Mouse (Mus musculus) ES-CJ7 (cell line): Measurements from ENCODE around the gene Rbm20.
"Not testable (repeated sequence)": the region's sequence is repeated elsewhere in the genome, so short reads cannot be mapped to it uniquely, and the experiment has no call there.

ENCODE experiments used
- DNase-seq: peaks from one replicate; pipeline ENCODE4 v3.0.0; 2011; ENCODE audit warnings: low read depth, low spot score

Rbm20 gene

GRCm38 (mm10) chr19:53676718-53677634 lies at the start of gene Rbm20:
Gene Rbm20, plus strand, starts transcription at chr19:53677306.
- DNase-seq = no peak

DNA sequence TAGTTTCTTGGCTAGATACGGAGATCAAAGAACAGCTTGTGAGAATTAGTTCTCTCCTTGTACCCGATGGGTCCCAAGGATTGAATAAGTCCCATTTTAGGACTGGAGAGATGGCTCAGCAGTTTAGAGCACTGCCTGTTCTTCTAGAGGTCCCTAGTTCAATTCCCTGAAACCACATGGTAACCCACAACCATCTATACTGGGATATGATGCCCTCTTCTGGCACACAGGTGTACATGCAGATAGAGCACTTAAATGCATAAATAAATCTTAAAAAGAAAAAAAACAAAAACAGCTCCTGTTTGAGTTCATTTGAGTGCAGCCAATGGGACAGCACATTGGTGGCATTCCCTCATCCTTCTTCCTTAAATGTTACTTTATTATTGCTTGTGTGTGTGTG lies 39.1 kb upstream of the Rbm20 start:
- peak; percentile 61 for DNase-seq

DNA sequence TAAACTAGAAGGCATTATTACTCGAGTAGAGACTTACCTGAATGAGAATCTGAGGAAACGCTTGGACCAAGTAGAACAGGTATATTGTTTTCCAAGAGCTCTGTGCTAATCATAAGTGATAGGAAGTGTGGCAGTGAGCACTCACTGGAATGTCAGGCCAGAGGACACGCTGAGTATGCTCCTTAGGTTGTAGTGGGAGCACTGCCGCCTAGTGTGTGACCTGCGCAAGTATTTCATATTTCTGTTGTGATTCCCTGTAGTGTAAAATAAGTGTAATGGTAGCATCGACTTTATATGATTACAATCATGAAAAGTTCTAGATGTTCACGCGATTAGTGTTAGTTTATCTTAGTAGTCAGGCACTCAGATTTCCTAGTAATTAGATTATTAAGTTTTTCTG lies 38.4 kb upstream of the Rbm20 start:
- DNase-seq = no peak

DNA sequence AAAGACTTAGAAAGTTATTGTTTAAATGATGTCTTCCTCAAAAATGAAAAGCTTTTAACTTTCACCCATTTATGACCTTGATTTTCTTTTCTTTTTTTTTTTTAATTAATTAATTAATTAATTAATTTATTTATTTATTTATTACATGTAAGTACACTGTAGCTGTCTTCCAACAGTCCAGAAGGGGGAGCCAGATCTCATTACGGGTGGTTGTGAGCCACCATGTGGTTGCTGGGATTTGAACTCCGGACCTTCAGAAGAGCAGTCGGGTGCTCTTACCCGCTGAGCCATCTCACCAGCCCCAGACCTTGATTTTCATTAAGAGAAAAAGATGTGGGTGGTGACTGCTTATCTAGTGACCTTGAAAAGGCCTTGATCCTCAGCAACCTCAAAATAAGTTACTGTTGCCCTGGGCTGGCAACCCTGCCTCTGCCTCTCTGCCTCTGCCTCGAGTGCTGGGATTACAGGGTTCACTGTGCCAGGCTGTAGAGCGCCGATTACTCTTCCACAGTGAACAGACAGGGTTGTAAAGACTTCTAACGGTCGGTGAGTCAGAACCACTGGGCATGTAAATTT lies 33.0 kb upstream of the Rbm20 start:
- DNase-seq = peak; percentile 52

DNA sequence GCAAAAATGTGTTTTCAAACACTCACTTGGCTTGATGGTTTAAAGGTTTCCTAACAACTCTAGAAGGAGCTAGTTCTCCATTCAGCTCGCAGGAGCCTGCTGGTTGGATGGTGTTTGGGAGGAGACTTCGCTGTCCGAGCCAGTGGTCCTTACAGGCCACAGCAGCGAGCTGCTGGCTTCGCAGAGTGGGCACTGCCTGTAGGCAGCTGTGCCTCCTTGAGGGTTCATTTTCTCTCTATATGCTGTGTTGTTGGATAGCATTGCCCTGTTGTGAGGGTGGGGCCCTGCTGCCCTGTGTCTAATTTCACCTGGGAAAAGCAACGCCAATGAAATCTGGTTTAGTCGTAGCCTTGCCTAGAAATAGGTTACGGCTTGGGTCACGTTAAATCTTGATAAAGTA lies 29.8 kb upstream of the Rbm20 start:
- no peak for DNase-seq

DNA sequence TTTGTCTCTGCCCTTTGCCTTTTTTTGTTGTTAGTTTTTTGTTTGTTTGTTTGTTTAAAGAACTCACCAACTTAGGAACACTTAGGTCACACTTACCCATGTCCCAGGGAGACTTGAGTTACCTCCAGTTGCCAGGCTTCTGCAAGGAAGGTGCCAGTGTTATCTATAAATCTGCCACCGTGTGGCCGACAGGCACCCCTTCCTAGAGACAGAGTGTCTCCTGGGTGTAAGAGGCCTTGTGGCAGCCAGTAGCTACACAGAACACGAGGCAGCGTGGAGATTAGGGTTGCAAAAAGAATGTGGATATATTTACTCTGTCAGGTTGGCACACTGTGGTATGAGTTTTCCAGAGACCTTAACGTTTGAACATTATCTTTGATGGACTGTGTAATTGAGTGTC lies 29.1 kb upstream of the Rbm20 start:
- no peak for DNase-seq

DNA sequence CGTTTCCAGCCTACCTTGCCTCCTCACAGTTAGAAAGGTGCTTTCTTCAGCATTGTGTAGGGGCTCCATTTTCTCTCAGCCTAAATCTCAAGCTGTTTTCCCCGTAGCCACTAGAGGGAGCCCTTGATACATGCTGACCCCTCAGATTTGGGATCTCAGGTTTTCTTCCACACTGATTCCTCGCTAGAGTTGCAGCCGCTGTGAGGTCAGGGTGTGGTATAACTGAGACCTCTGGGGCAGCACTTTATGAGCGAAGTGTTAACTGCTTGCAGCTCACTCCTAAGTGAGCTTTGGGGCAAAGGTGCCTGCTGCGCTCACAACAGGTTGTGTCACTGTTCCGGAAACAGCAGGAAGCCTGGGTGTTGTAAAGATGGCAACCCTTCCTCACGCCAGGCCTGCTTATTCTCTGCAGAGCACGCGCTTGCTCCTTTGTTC lies 28.3 kb upstream of the Rbm20 start:
- peak; percentile 85 for DNase-seq

- DNase-seq = peak; percentile 55
Measured at GRCm38 (mm10) chr19:53649361-53649760, 27.7 kb upstream of the Rbm20 start.

DNA sequence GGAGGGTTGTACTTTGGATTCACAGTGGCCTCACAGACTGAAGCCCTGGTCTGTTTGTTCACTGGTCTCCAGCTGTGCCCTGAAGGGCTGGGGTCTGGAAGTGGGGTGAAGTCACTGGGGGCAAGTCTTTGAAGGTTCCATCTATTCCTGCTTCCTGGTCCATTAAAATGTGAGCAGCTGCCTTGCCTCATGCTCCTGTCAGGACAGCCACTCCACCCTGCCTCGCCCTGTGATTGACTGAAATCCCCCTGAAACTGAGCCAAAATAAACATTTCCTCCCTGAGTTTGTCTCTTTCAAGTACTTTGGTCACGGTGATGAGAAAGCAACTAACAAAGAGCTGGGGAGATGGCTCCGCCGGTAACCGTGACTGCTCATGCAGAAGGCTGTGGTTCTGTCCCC lies 27.3 kb upstream of the Rbm20 start:
- DNase-seq = no peak

DNA sequence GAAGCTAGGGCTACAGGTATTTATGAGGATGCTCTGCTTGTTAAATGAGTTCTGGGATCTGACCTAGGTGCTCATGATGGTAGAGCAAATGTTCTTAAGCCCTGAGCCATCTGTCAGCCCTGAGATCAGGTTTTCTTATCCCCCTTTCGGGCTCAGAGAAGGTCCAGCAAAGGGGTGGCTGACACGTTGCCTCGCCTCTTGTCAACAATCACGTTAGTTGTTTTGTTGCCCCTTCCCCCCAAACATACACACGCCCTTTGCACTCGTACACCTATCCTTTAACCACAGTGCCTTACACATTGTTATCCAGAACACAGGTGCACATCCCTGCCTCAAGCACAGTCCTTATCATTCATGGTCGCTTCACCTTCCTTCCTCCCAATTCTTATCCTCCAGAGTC lies 26.2 kb upstream of the Rbm20 start:
- DNase-seq = no peak

DNA sequence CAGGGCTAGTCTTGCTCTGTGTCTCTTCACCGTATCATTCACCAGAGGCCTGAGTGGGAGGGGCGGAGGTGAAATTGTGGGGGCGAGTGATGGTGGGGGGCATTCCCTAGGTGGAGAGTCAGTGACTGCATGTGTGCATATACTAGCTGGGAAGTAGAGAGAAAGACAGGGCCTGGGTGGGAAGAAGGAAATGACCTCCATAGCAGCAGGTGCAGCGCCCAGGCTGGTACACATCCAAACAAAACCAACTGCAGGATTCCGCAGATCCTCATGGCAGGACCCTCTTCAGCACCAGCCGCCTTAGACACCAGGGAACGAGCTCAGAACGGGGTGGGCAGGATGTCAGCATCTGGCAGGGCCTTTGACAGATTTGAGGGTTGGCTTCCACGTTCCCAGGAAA lies 24.8 kb upstream of the Rbm20 start:
- DNase-seq = no peak

DNA sequence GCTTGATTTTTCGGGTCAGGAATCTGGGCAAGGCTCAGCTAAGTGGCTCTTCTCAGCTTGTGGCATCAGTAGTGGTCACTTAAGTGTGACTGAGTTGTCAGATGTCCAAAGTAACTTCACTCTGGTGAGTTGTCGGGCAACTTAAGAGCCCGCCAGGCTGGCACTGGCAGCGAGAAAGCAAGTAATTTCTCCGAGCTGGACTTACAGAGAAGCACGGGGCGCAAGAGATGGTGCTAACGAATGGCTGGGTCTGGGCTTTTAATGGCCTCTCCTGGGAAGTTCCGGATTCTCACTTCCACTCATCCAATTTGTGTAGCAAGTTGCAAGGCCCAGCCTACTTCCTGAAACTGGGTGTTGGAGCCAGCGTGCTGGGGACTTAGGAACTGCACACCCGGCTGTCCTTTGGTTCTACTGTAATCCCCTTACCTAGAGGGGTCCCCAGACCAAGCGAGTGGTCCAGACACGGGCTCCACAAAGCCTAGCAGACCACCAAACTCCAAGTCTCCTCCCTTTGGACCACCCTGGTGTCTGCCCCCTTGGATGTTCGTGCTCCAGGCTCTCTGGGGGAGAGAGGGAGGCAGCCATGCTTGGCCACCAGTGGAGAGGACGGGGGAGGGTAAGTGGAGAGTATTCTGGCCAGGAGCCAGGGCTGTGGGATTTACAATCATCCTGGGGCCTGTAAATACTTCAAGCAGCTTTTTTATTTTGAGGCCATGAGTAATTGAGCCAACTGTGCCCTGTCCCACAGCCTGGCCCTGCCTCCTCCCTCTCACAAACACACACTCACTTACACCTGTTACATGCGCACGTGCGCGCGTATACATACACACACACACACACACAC lies 23.3 kb upstream of the Rbm20 start:
- peak; percentile 34 for DNase-seq

- DNase-seq = not testable (repeated sequence)
Measured at GRCm38 (mm10) chr19:53656443-53656842, 20.7 kb upstream of the Rbm20 start.

DNA sequence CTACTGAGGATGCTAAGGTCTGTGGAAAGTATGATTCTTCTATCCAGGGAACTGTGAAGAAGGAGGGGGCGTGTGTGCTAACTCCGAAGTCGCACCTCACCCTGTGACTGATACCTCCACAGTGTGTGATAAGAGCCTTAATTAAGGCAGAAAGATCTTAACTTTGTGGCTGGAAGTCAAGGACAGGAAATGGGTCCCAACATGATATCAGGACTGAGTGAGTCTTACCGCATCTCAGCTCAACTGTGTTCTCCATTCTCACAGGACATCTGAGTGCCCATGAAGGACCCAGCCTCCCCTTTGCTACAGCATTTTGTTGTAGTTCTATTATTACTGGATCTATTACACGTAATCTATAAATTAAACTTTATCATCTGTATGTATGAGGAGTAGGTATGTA lies 19.7 kb upstream of the Rbm20 start:
- DNase-seq = no peak

GRCm38 (mm10) chr19:53660722-53661420 lies 16.2 kb upstream of the Rbm20 start:
- DNase-seq = no peak

DNA sequence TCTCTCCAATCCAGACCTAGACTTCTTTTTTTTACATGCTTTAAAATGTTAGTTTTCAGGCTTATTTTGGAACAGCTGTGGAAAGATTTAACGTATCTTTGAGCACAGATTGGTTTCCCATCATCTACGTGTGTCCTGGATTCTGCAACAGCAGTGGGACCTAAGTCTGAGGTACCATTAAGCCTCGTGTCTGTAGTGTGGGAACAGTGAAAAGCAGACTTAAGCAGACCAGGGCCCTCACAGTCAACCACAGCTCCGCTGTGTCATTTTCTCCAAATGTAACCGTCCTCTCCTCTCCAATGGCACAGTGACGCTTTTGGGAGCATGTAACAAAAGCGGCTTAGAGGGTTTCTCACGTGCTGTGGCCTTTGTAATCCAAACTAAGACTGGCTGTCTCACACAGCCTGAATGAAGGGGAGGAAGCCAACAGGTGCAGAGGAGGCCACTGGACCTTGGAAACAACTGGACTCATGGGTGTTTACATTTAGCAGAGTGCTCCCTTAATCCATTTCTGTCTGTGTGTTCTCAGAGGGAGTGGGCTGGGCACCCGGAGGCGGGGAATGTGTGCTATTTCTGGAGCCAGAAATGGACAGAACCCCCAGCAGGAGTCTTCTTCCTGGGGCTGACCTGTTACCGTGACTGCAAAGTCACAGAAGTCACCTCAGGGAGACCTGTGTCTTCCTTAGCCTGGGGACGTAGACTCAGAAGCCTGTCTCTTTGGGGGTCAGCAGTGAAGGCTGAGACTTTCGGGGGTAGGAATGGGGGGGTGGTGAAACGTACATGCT lies 15.0 kb upstream of the Rbm20 start:
- DNase-seq = no peak

DNA sequence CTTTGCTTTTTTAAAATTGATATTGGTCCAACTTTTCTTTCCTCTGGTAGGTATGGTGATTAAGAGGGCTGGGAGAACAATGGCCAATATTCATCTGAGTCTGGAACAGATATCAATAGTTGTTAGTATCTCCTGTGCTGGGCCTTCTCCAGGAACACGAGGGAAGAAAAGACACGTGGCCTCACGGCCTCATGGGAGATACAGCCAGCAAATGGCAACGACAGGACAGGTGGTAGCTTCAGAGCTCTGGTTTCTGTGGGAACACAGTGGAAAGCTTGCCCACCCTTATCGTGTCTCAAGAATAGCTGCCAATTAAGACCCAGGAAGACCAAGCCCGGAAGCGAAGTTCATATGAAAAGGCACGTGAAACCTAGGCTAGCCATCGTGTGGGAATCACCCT lies 12.3 kb upstream of the Rbm20 start:
- DNase-seq = no peak

GRCm38 (mm10) chr19:53665391-53665790 lies 11.7 kb upstream of the Rbm20 start:
- no peak for DNase-seq

DNA sequence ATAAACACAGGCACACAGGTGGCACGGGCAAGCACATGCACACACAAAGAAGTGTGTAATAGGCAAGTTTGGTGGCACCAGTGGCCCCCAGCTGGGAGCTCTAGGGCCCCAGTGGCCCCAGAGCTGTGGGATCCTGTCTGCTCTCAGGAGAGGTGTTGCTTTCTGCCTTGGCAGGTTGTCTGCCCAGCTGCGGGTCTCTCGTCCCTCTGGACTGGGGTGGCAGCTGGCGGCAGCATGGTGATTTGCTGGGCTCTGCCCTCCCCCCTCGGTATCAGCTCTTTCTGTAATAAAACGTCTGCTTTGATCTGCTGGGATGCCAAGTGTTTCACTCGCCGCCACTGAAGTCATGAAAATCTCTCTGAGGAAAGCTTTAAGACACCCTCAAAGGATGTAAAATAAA lies 10.4 kb upstream of the Rbm20 start:
- DNase-seq = no peak

DNA sequence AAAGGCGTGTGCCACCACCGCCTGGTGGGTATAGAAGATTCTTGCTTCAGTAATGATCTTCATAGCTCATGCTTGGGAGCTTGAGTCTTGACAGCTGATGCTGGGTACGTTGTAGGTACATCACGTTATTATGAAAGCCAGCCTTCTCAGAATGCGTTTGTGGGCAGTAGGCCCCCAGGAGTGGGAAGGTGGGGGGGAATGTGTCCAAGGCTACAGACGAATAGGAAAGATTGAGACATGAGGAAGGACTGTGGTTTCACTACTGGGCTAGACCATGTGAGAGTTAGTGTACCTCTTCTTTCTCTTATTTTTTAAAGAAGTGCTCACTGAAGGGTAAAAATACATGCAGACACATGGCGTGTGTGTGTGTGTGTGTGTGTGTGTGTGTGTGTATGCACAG lies 8.3 kb upstream of the Rbm20 start:
- no peak for DNase-seq

- DNase-seq = no peak
Measured at GRCm38 (mm10) chr19:53670625-53671141, 6.4 kb upstream of the Rbm20 start.
